Mouse (Mus musculus) forelimb bud, embryonic 11.5 days (tissue): ENCODE data around the gene Il2rg.

Source experiments
- DNase-seq: peaks from one replicate; pipeline ENCODE4 v3.0.0-alpha.2; 2012; ENCODE audit warnings: low read depth, low spot score

Il2rg gene

GRCm38 (mm10) chrX:101268025-101268754 is at the start of gene Il2rg:
Gene Il2rg (minus strand): TSS chrX:101268255.
- DNase-seq: no peak

- no peak for DNase-seq
Observed at GRCm38 (mm10) chrX:101313625-101314359, 45.7 kb upstream of the Il2rg start.

- DNase-seq: no peak
Observed at GRCm38 (mm10) chrX:101309299-101309698, 41.2 kb upstream of the Il2rg start.

- DNase-seq: no peak
Observed at GRCm38 (mm10) chrX:101304646-101305045, 36.6 kb upstream of the Il2rg start.

- DNase-seq: no peak
Observed at GRCm38 (mm10) chrX:101301654-101302053, 33.6 kb upstream of the Il2rg start.

- peak; percentile 33 for DNase-seq
Observed at GRCm38 (mm10) chrX:101300427-101301030, 32.5 kb upstream of the Il2rg start.

GRCm38 (mm10) chrX:101299473-101300426 is 31.7 kb upstream of the Il2rg start:
- DNase-seq: peak; percentile 51

GRCm38 (mm10) chrX:101299055-101299454 is 31.0 kb upstream of the Il2rg start, which contains the start of gene Nlgn3:
Gene Nlgn3 (plus strand): TSS chrX:101299168.
- DNase-seq: peak; percentile 38

GRCm38 (mm10) chrX:101290111-101290510 is 22.1 kb upstream of the Il2rg start:
- no peak for DNase-seq

GRCm38 (mm10) chrX:101289037-101289436 is 21.0 kb upstream of the Il2rg start:
- no peak for DNase-seq

- no peak for DNase-seq
Observed at GRCm38 (mm10) chrX:101288432-101288831, 20.4 kb upstream of the Il2rg start.

GRCm38 (mm10) chrX:101287543-101287942 is 19.5 kb upstream of the Il2rg start:
- no peak for DNase-seq

GRCm38 (mm10) chrX:101285953-101286670 is 18.1 kb upstream of the Il2rg start:
- no peak for DNase-seq

- DNase-seq: peak; percentile 47
Observed at GRCm38 (mm10) chrX:101285534-101285933, 17.5 kb upstream of the Il2rg start.

- no peak for DNase-seq
Observed at GRCm38 (mm10) chrX:101282813-101283212, 14.8 kb upstream of the Il2rg start.

- peak; percentile 85 for DNase-seq
Observed at GRCm38 (mm10) chrX:101273875-101274738, 6.1 kb upstream of the Il2rg start, which contains the start of gene Med12. Gene Med12 (plus strand): TSS chrX:101274030.

GRCm38 (mm10) chrX:101273410-101273809 is 5.4 kb upstream of the Il2rg start:
- no peak for DNase-seq

- DNase-seq: no peak
Observed at GRCm38 (mm10) chrX:101268755-101269124, 685 bp upstream of the Il2rg start, which contains the start of gene Gm20489. Gene Gm20489 (minus strand): TSS chrX:101269023.

- no peak for DNase-seq
Observed at GRCm38 (mm10) chrX:101266631-101267030, 1.4 kb downstream of the Il2rg start.

- no peak for DNase-seq
Observed at GRCm38 (mm10) chrX:101263892-101264291, 4.2 kb downstream of the Il2rg start, which contains the start of gene Gm614. Gene Gm614 (minus strand): TSS chrX:101263992.
